Mouse (Mus musculus): ENCODE measurements around the gene Rreb1.

DNA sequence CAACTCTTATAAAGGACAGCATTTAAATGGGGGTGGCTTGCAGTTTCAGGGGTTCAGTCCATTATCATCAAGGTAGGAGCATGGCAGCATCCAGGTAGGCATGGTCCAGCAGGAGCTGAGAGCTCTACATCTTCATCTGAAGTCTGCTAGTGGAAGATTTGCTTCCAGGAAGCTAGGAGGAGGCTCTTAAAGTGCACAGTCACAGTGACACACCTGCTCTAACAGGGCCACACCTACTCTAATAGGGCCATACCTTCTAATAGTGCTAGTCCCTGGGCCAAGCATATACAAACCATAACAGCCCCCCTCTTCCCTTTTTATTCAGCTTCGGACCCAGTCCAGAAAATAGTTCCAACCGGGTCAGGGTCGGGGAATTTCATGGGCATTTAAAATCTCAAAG is 221.5 kb downstream of the Rreb1 start:
- TF ChIP-seq CTCF (IDR thresholded peaks at IDR 0.05; ENCODE audit: low read depth) (no peak), EP300 (IDR thresholded peaks at IDR 0.05; ENCODE audit: low read depth) (no peak; the same call in 1 of the 2 replicates)

Measured in liver, postnatal 0 days (tissue).